Mouse (Mus musculus) layer of hippocampus, postnatal 36 days (tissue): Measurements from ENCODE around the gene Pcbp4. TPM values are rescaled to one million over a fixed set of nuclear protein-coding genes. Genes with fewer than 3 reads are reported as not detected.

Experiments
- DNase-seq, 2 experiments: peaks; one replicate each; pipeline ENCODE4 v3.0.0; 2022
- total RNA-seq, 2 experiments: library from RNA; stranded (reverse); gene quantifications; 2 replicates each; pipeline ENCODE4 v1.2.3; 2021

Gene Pcbp4
- total RNA-seq, 2 experiments from 2014 or later = 175 to 176 TPM

GRCm38 (mm10) chr9:106464751-106465541 is 11.9 kb downstream of the Pcbp4 start:
- peak; percentile 73 to 80 for DNase-seq

GRCm38 (mm10) chr9:106465571-106466200 is 12.6 kb downstream of the Pcbp4 start, which contains the start of gene Gpr62:
Gene Gpr62, minus strand, starts transcription at chr9:106465938.
- DNase-seq = peak; percentile 67 to 69

- no peak for DNase-seq
These were observed 13.6 kb downstream of the Pcbp4 start for GRCm38 (mm10) chr9:106466721-106467120.

- no peak for DNase-seq
These were observed 14.7 kb downstream of the Pcbp4 start for GRCm38 (mm10) chr9:106467746-106468145.

- DNase-seq = peak in 1 of 2 experiments; percentile 1
These were observed 16.2 kb downstream of the Pcbp4 start for GRCm38 (mm10) chr9:106469317-106469716.

GRCm38 (mm10) chr9:106469776-106470175 is 16.7 kb downstream of the Pcbp4 start:
- no peak for DNase-seq

- DNase-seq = peak; percentile 0 to 1
These were observed 18.1 kb downstream of the Pcbp4 start for GRCm38 (mm10) chr9:106470991-106471750.

- peak in 1 of 2 experiments; percentile 20 for DNase-seq
These were observed 18.8 kb downstream of the Pcbp4 start for GRCm38 (mm10) chr9:106471892-106472291.

- DNase-seq = peak in 1 of 2 experiments; percentile 3
These were observed 19.2 kb downstream of the Pcbp4 start for GRCm38 (mm10) chr9:106472321-106472720.

GRCm38 (mm10) chr9:106473081-106473752 is 20.1 kb downstream of the Pcbp4 start:
- DNase-seq = peak in 1 of 2 experiments; percentile 5

- DNase-seq = peak in 1 of 2 experiments; percentile 2
These were observed 20.6 kb downstream of the Pcbp4 start for GRCm38 (mm10) chr9:106473753-106474105.

- peak in 1 of 2 experiments; percentile 53 for DNase-seq
These were observed 21.4 kb downstream of the Pcbp4 start for GRCm38 (mm10) chr9:106474456-106474855.

- DNase-seq = peak in 1 of 2 experiments; percentile 4
These were observed 22.0 kb downstream of the Pcbp4 start for GRCm38 (mm10) chr9:106475046-106475445.

GRCm38 (mm10) chr9:106475663-106476001 is 22.5 kb downstream of the Pcbp4 start, which contains the start of gene Rrp9:
Gene Rrp9, plus strand, starts transcription at chr9:106475963.
- DNase-seq = no peak

- no peak for DNase-seq
These were observed 23.2 kb downstream of the Pcbp4 start for GRCm38 (mm10) chr9:106476002-106476923.

GRCm38 (mm10) chr9:106476924-106477484 is 23.9 kb downstream of the Pcbp4 start, which contains the start of gene Parp3:
Gene Parp3, minus strand, starts transcription at chr9:106476949.
- peak; percentile 100 for DNase-seq

- DNase-seq = no peak
These were observed 24.6 kb downstream of the Pcbp4 start for GRCm38 (mm10) chr9:106477649-106478048.

GRCm38 (mm10) chr9:106478101-106478500 is 25.0 kb downstream of the Pcbp4 start:
- DNase-seq = no peak

GRCm38 (mm10) chr9:106480541-106480940 is 27.4 kb downstream of the Pcbp4 start:
- no peak for DNase-seq

- no peak for DNase-seq
These were observed 28.0 kb downstream of the Pcbp4 start for GRCm38 (mm10) chr9:106481075-106481474.

GRCm38 (mm10) chr9:106481676-106482075 is 28.6 kb downstream of the Pcbp4 start:
- no peak for DNase-seq
